In the genomic region with DNA sequence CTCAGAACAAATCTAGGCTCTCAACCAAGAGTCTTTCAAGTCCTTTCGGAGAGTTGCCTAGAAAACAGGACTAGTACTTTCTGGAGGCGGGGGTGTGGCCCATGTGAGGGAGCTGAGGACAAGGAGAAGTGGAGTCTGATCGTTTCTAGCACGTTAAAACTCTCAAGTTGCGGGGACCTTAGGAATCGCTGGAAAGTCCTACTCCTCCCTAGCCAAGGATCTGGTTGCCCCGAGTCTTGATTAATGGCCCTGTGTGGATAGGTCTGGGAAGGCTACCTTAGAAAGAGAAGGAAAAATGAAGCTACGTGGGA, we compare ENCODE assay signal across 7 mouse cellular contexts. TPM values are rescaled to one million over a fixed set of nuclear protein-coding genes. Genes with fewer than 3 reads are reported as not detected.
DNase-seq lines count a peak whose midpoint lies in the region; ATAC-seq lines count a peak whose summit lies in the region.

No protein-coding gene starts in this region.

- H3K4me1 ChIP-seq in heart, embryonic 13.5 days: peaks cover 76% of the 10 kb centered on the region
- peaks cover 80% of the 10 kb centered on the region for H3K4me1 ChIP-seq in limb, embryonic 15.5 days
- H3K4me1 ChIP-seq in stomach, embryonic 16.5 days (ENCODE audit: control insufficient read depth, insufficient read depth, low read length): peaks cover 48% of the 10 kb centered on the region

- H3K4me2 ChIP-seq in heart, embryonic 13.5 days: peak overlapping the region; percentile 91
- H3K4me2 ChIP-seq in limb, embryonic 15.5 days: peak overlapping the region; percentile 98
- H3K4me2 ChIP-seq in stomach, embryonic 16.5 days (ENCODE audit: low read depth, low read length): peak overlapping the region; percentile 85

- H3K27me3 ChIP-seq in heart, embryonic 13.5 days (replicated peaks): peaks cover 97% of the 10 kb centered on the region
- H3K27me3 ChIP-seq in limb, embryonic 15.5 days: peaks cover 72% of the 10 kb centered on the region
- peaks cover 17% of the 10 kb centered on the region for H3K27me3 ChIP-seq in stomach, embryonic 16.5 days (ENCODE audit: control insufficient read depth, insufficient read depth, low read length)

- H3K4me3 ChIP-seq in heart, embryonic 13.5 days: peak overlapping the region; percentile 68
- H3K4me3 ChIP-seq in limb, embryonic 15.5 days: peak overlapping the region; percentile 62
- peak overlapping the region; percentile 75 for H3K4me3 ChIP-seq in stomach, embryonic 16.5 days (replicated peaks; ENCODE audit: low read length)

- no peaks in the 10 kb centered on the region for H3K9me3 ChIP-seq in heart, embryonic 13.5 days
- no peaks in the 10 kb centered on the region for H3K9me3 ChIP-seq in limb, embryonic 15.5 days
- no peaks in the 10 kb centered on the region for H3K9me3 ChIP-seq in stomach, embryonic 16.5 days (replicated peaks; ENCODE audit: control insufficient read depth, low read length)

- peak overlapping the region; percentile 88 for H3K27ac ChIP-seq in heart, embryonic 13.5 days (replicated peaks)
- H3K27ac ChIP-seq in limb, embryonic 15.5 days: peak overlapping the region; percentile 77
- peak overlapping the region; percentile 98 for H3K27ac ChIP-seq in stomach, embryonic 16.5 days (ENCODE audit: low read length)

- peaks cover 16% of the 10 kb centered on the region for H3K36me3 ChIP-seq in heart, embryonic 13.5 days
- H3K36me3 ChIP-seq in limb, embryonic 15.5 days: peaks cover 7% of the 10 kb centered on the region; the same call in 1 of the 2 replicates
- peaks cover 5% of the 10 kb centered on the region; the same call in 1 of the 2 replicates for H3K36me3 ChIP-seq in stomach, embryonic 16.5 days (ENCODE audit: control insufficient read depth, insufficient read depth, low read length)

- H3K9ac ChIP-seq in heart, embryonic 13.5 days: peak overlapping the region; percentile 89
- H3K9ac ChIP-seq in limb, embryonic 15.5 days: peak overlapping the region; percentile 31; the same call in 1 of the 2 replicates
- peak overlapping the region; percentile 96 for H3K9ac ChIP-seq in stomach, embryonic 16.5 days (ENCODE audit: low read length)

- WGBS in heart, embryonic 13.5 days: 1% methylated on average over 8 of the region's 8 CpGs
- 1% methylated on average over 8 of the region's 8 CpGs for WGBS in limb, embryonic 15.5 days
- WGBS in stomach, embryonic 16.5 days: 1% methylated on average over 8 of the region's 8 CpGs

- no peak for ATAC-seq in heart, embryonic 13.5 days (ENCODE audit: extremely low read depth, insufficient number of reproducible peaks, low FRiP score, low TSS enrichment)
- ATAC-seq in limb, embryonic 15.5 days (ENCODE audit: insufficient number of reproducible peaks, low FRiP score, low TSS enrichment, low read depth): no peak
- ATAC-seq in stomach, embryonic 16.5 days (ENCODE audit: insufficient read depth, low FRiP score): no peak

- peak; percentile 48 to 51 for DNase-seq in urinary bladder, postnatal 36 days (ENCODE audit: low spot score in 2 of 2)
- DNase-seq in urinary bladder, postnatal 25 days (ENCODE audit: low spot score): no peak
- no peak for DNase-seq in layer of hippocampus, adult 9-10 months (ENCODE audit: low spot score)
- no peak for DNase-seq in right cerebral cortex, postnatal 36 days (ENCODE audit: low spot score in 2 of 2)

RNA-seq across cellular contexts. Expression of a gene that starts 6.0 kb away (rescaled TPM):
- 51.3 and 53.3 TPM in 2 replicates for polyA plus RNA-seq in heart, embryonic 13.5 days (2015; fragmentation: Nextera tagmentation; extraction: Ambion mirVana)
- polyA plus RNA-seq in limb, embryonic 15.5 days (2015; fragmentation: Nextera tagmentation; extraction: Ambion mirVana): 66.0 and 74.2 TPM in 2 replicates
- 170 and 202 TPM in 2 replicates for polyA plus RNA-seq in stomach, embryonic 16.5 days (2015; fragmentation: Nextera tagmentation; extraction: Ambion mirVana)

RNA-seq across cellular contexts. Expression of a gene that starts 24.3 kb away (rescaled TPM):
- 28.8 and 32.2 TPM in 2 replicates for polyA plus RNA-seq in heart, embryonic 13.5 days (2015; fragmentation: Nextera tagmentation; extraction: Ambion mirVana)
- polyA plus RNA-seq in limb, embryonic 15.5 days (2015; fragmentation: Nextera tagmentation; extraction: Ambion mirVana): 33.6 and 36.4 TPM in 2 replicates
- 41.0 and 41.7 TPM in 2 replicates for polyA plus RNA-seq in stomach, embryonic 16.5 days (2015; fragmentation: Nextera tagmentation; extraction: Ambion mirVana)

RNA-seq across cellular contexts. Expression of a gene that starts 25.7 kb away (rescaled TPM):
- polyA plus RNA-seq in heart, embryonic 13.5 days (2015; fragmentation: Nextera tagmentation; extraction: Ambion mirVana): 0.83 and 0.90 TPM in 2 replicates
- 0.31 and 0.67 TPM in 2 replicates for polyA plus RNA-seq in limb, embryonic 15.5 days (2015; fragmentation: Nextera tagmentation; extraction: Ambion mirVana)
- polyA plus RNA-seq in stomach, embryonic 16.5 days (2015; fragmentation: Nextera tagmentation; extraction: Ambion mirVana): 3.0 TPM in 1 of 2 replicates, not detected in the other

Comparison
In these comparisons a context has a peak if more than half of its experiments do, and no peak if none do; other contexts are left out.
1. DNase-seq: peak in urinary bladder, postnatal 36 days (2 of 2); none in urinary bladder, postnatal 25 days (single experiment), layer of hippocampus, adult 9-10 months (single experiment) and right cerebral cortex, postnatal 36 days (0 of 2).
2. H3K9ac ChIP-seq: peak in every context shown above with its lines; median percentile 96 in stomach, embryonic 16.5 days; 89 in heart, embryonic 13.5 days; 31 in limb, embryonic 15.5 days.
3. Peak in every context shown above with its lines, with median percentiles within 50 percentile points of each other: H3K27ac ChIP-seq, H3K4me2 ChIP-seq and H3K4me3 ChIP-seq.